In the genomic region with DNA sequence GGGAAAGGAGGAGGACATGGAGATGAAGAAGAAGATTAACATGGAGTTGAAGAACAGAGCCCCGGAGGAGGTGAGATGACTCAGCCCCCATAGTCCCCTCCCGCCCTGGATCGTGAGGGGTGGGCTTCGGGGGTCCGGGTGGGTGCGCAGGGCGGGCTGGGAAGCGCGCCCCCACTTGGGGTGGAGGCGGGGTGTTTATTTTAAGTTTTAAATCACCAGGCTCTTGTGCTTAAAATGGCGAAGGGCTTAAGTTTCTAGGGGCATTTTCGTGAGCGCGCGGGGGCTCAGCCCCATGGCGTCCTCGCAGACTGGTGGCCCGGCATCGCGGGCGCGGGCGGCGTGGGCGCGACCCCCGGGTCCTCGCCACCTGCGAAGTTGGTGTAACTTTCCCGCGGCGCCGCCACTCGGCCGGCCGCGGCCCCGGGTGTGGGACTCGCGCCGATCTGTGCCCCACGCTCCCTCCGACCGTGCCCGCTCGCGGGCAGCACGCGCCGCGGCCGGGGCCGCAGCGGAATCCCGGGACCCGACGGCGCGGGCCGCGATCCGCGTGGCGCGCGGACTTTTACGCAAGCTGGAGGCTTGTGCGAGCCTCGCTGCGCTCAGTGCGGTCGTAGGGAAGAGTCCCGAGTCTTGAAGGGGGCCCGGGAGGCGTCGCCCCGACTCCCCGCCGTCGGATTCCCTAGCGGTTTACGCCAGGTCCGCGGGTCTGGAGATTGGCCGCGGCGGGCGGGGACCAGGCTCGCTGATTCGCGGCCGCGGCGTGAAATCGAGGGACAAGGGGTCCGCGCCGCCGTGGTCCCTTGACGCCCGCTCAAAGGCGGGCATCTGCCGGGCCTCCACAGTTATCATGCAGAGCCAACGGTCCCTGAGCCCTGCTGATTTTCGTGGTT, we compare ENCODE assay signal across 8 mouse cellular contexts. TPM values are rescaled to one million over a fixed set of nuclear protein-coding genes. Genes with fewer than 3 reads are reported as not detected.
DNase-seq lines count a peak whose midpoint lies in the region; ATAC-seq and TF ChIP-seq lines count a peak whose summit lies in the region.

No protein-coding gene starts in this region.

- peak overlapping the region; percentile 97 for H3K9ac ChIP-seq in forebrain, embryonic 13.5 days
- H3K9ac ChIP-seq in hindbrain, embryonic 12.5 days: peak overlapping the region; percentile 97
- peak overlapping the region; percentile 100 for H3K9ac ChIP-seq in liver, embryonic 11.5 days (ENCODE audit: low read depth, low read length)
- peak overlapping the region; percentile 69 for H3K9ac ChIP-seq in midbrain, postnatal 0 days (replicated peaks; ENCODE audit: low read length, poor library complexity, severe bottlenecking)

- peak; percentile 18 to 24 for DNase-seq in frontal cortex, postnatal 14 days (ENCODE audit: low spot score in 2 of 2)
- peak; percentile 53 for DNase-seq in c-Kit-negative CD71-positive TER-119-positive erythroid progenitor cells, embryonic 14.5 days (ENCODE audit: low read depth, low spot score)
- peak; percentile 76 for DNase-seq in liver, embryonic 11.5 days (ENCODE audit: low spot score)
- peak; percentile 42 for DNase-seq in midbrain, postnatal 0 days (ENCODE audit: low spot score)
- peak; percentile 61 for DNase-seq in splenic B cell, adult 2 months (ENCODE audit: low read depth, low spot score)

- H3K4me3 ChIP-seq in forebrain, embryonic 13.5 days: peak overlapping the region; percentile 96
- peak overlapping the region; percentile 93 for H3K4me3 ChIP-seq in hindbrain, embryonic 12.5 days
- peak overlapping the region; percentile 99 for H3K4me3 ChIP-seq in liver, embryonic 11.5 days (ENCODE audit: low read depth, low read length)
- H3K4me3 ChIP-seq in midbrain, postnatal 0 days (ENCODE audit: low read depth, low read length): peak overlapping the region; percentile 87

- H3K27me3 ChIP-seq in forebrain, embryonic 13.5 days: no peaks in the 10 kb centered on the region
- H3K27me3 ChIP-seq in hindbrain, embryonic 12.5 days: no peaks in the 10 kb centered on the region
- no peaks in the 10 kb centered on the region for H3K27me3 ChIP-seq in liver, embryonic 11.5 days (replicated peaks; ENCODE audit: control insufficient read depth, insufficient read depth, low read length)
- H3K27me3 ChIP-seq in midbrain, postnatal 0 days (ENCODE audit: insufficient read depth, low read length): no peaks in the 10 kb centered on the region
- no peaks in the 10 kb centered on the region for H3K27me3 ChIP-seq in splenic B cell, adult 2 months (ENCODE audit: control insufficient read depth, insufficient read depth, low read length, poor library complexity, severe bottlenecking)

- H3K4me1 ChIP-seq in forebrain, embryonic 13.5 days: peaks cover 23% of the 10 kb centered on the region
- H3K4me1 ChIP-seq in hindbrain, embryonic 12.5 days: peaks cover 13% of the 10 kb centered on the region
- peaks cover 11% of the 10 kb centered on the region for H3K4me1 ChIP-seq in liver, embryonic 11.5 days (replicated peaks; ENCODE audit: control insufficient read depth, insufficient read depth, low read length)
- no peaks in the 10 kb centered on the region for H3K4me1 ChIP-seq in midbrain, postnatal 0 days (ENCODE audit: insufficient read depth, low read length)

- no peak for TF ChIP-seq CTCF in midbrain, postnatal 0 days (IDR thresholded peaks at IDR 0.05)

- no peak for ATAC-seq in frontal cortex, adult (ENCODE audit: low TSS enrichment)
- ATAC-seq in forebrain, embryonic 13.5 days: peak; percentile 57
- peak; percentile 61 for ATAC-seq in hindbrain, embryonic 12.5 days (ENCODE audit: low FRiP score)
- peak; percentile 22; the same call in 1 of the 2 replicates for ATAC-seq in liver, embryonic 11.5 days (replicated peaks; ENCODE audit: low FRiP score)
- peak; percentile 29 for ATAC-seq in midbrain, postnatal 0 days (ENCODE audit: low FRiP score)

- H3K9me3 ChIP-seq in forebrain, embryonic 13.5 days (replicated peaks): no peaks in the 10 kb centered on the region
- no peaks in the 10 kb centered on the region for H3K9me3 ChIP-seq in hindbrain, embryonic 12.5 days (replicated peaks)
- no peaks in the 10 kb centered on the region for H3K9me3 ChIP-seq in liver, embryonic 11.5 days (ENCODE audit: control insufficient read depth, low read length)
- no peaks in the 10 kb centered on the region for H3K9me3 ChIP-seq in midbrain, postnatal 0 days (ENCODE audit: low read length)

- H3K36me3 ChIP-seq in forebrain, embryonic 13.5 days (ENCODE audit: poor library complexity, severe bottlenecking): peaks cover 17% of the 10 kb centered on the region
- peaks cover 18% of the 10 kb centered on the region for H3K36me3 ChIP-seq in hindbrain, embryonic 12.5 days
- peaks cover 15% of the 10 kb centered on the region; the same call in 1 of the 2 replicates for H3K36me3 ChIP-seq in liver, embryonic 11.5 days (ENCODE audit: control insufficient read depth, insufficient read depth, low read length)
- peaks cover 5% of the 10 kb centered on the region; the same call in 1 of the 2 replicates for H3K36me3 ChIP-seq in midbrain, postnatal 0 days (ENCODE audit: insufficient read depth, low read length)
- peaks cover under 1% of the 10 kb centered on the region; the same call in 1 of the 2 replicates for H3K36me3 ChIP-seq in splenic B cell, adult 2 months (ENCODE audit: control insufficient read depth, insufficient read depth, low read length, poor library complexity, severe bottlenecking)

- under 1% methylated on average over 105 of the region's 105 CpGs for WGBS in forebrain, embryonic 13.5 days
- WGBS in hindbrain, embryonic 12.5 days: 0% methylated on average over 93 of the region's 105 CpGs
- WGBS in liver, embryonic 11.5 days: under 1% methylated on average over 87 of the region's 105 CpGs
- under 1% methylated on average over 91 of the region's 105 CpGs for WGBS in midbrain, postnatal 0 days

- peak overlapping the region; percentile 90 for H3K27ac ChIP-seq in forebrain, embryonic 13.5 days
- H3K27ac ChIP-seq in hindbrain, embryonic 12.5 days: peak overlapping the region; percentile 89
- H3K27ac ChIP-seq in liver, embryonic 11.5 days (ENCODE audit: low read depth, low read length): peak overlapping the region; percentile 95
- H3K27ac ChIP-seq in midbrain, postnatal 0 days (ENCODE audit: low read depth, low read length): peak overlapping the region; percentile 72

- H3K4me2 ChIP-seq in forebrain, embryonic 13.5 days: peak overlapping the region; percentile 74
- peak overlapping the region; percentile 70 for H3K4me2 ChIP-seq in hindbrain, embryonic 12.5 days (replicated peaks)
- peak overlapping the region; percentile 89 for H3K4me2 ChIP-seq in liver, embryonic 11.5 days
- H3K4me2 ChIP-seq in midbrain, postnatal 0 days (ENCODE audit: low read depth, low read length, poor library complexity, severe bottlenecking): peak overlapping the region; percentile 76

RNA-seq across cellular contexts. Expression of gene Anp32e, which starts 0.8 kb away (rescaled TPM):
- polyA plus RNA-seq in forebrain, embryonic 13.5 days (2015; fragmentation: Nextera tagmentation; extraction: Ambion mirVana): 322 and 341 TPM in 2 replicates
- 265 and 297 TPM in 2 replicates for polyA plus RNA-seq in hindbrain, embryonic 12.5 days (2016; fragmentation: Nextera tagmentation; extraction: Ambion mirVana)
- 110 TPM in 2 replicates for polyA plus RNA-seq in liver, embryonic 11.5 days (2014; fragmentation: Nextera tagmentation; extraction: Ambion mirVana)
- 24.7 and 27.5 TPM in 2 replicates for total RNA-seq in midbrain, postnatal 0 days (2014; rRNA removed)
- 70.9 and 86.9 TPM in 2 replicates for polyA plus RNA-seq in midbrain, postnatal 0 days (2015; fragmentation: Nextera tagmentation; extraction: Ambion mirVana)

RNA-seq across cellular contexts. Expression of gene Car14, which starts 25.3 kb away (rescaled TPM):
- polyA plus RNA-seq in forebrain, embryonic 13.5 days (2015; fragmentation: Nextera tagmentation; extraction: Ambion mirVana): 23.1 and 27.4 TPM in 2 replicates
- 12.8 and 13.8 TPM in 2 replicates for polyA plus RNA-seq in hindbrain, embryonic 12.5 days (2016; fragmentation: Nextera tagmentation; extraction: Ambion mirVana)
- 27.4 and 28.9 TPM in 2 replicates for polyA plus RNA-seq in liver, embryonic 11.5 days (2014; fragmentation: Nextera tagmentation; extraction: Ambion mirVana)
- total RNA-seq in midbrain, postnatal 0 days (2014; rRNA removed): 5.1 and 8.0 TPM in 2 replicates
- polyA plus RNA-seq in midbrain, postnatal 0 days (2015; fragmentation: Nextera tagmentation; extraction: Ambion mirVana): 6.8 and 7.5 TPM in 2 replicates

RNA-seq across cellular contexts. Expression of gene Aph1a, which starts 36.1 kb away (rescaled TPM):
- 28.3 and 34.4 TPM in 2 replicates for polyA plus RNA-seq in forebrain, embryonic 13.5 days (2015; fragmentation: Nextera tagmentation; extraction: Ambion mirVana)
- 32.4 and 36.8 TPM in 2 replicates for polyA plus RNA-seq in hindbrain, embryonic 12.5 days (2016; fragmentation: Nextera tagmentation; extraction: Ambion mirVana)
- 34.3 and 35.1 TPM in 2 replicates for polyA plus RNA-seq in liver, embryonic 11.5 days (2014; fragmentation: Nextera tagmentation; extraction: Ambion mirVana)
- 67.5 and 71.6 TPM in 2 replicates for total RNA-seq in midbrain, postnatal 0 days (2014; rRNA removed)
- polyA plus RNA-seq in midbrain, postnatal 0 days (2015; fragmentation: Nextera tagmentation; extraction: Ambion mirVana): 39.0 and 45.2 TPM in 2 replicates

RNA-seq across cellular contexts. Expression of gene BC028528, which starts 38.0 kb away (rescaled TPM):
- polyA plus RNA-seq in forebrain, embryonic 13.5 days (2015; fragmentation: Nextera tagmentation; extraction: Ambion mirVana): 11.8 and 12.4 TPM in 2 replicates
- 9.2 and 12.1 TPM in 2 replicates for polyA plus RNA-seq in hindbrain, embryonic 12.5 days (2016; fragmentation: Nextera tagmentation; extraction: Ambion mirVana)
- polyA plus RNA-seq in liver, embryonic 11.5 days (2014; fragmentation: Nextera tagmentation; extraction: Ambion mirVana): 9.5 and 13.5 TPM in 2 replicates
- 6.5 and 27.7 TPM in 2 replicates for total RNA-seq in midbrain, postnatal 0 days (2014; rRNA removed)
- 14.6 and 18.8 TPM in 2 replicates for polyA plus RNA-seq in midbrain, postnatal 0 days (2015; fragmentation: Nextera tagmentation; extraction: Ambion mirVana)

RNA-seq across cellular contexts. Expression of gene Ciart, which starts 47.8 kb away (rescaled TPM):
- polyA plus RNA-seq in forebrain, embryonic 13.5 days (2015; fragmentation: Nextera tagmentation; extraction: Ambion mirVana): 5.2 and 5.4 TPM in 2 replicates
- 4.0 and 7.7 TPM in 2 replicates for polyA plus RNA-seq in hindbrain, embryonic 12.5 days (2016; fragmentation: Nextera tagmentation; extraction: Ambion mirVana)
- 7.9 and 8.1 TPM in 2 replicates for polyA plus RNA-seq in liver, embryonic 11.5 days (2014; fragmentation: Nextera tagmentation; extraction: Ambion mirVana)
- 4.2 and 5.2 TPM in 2 replicates for total RNA-seq in midbrain, postnatal 0 days (2014; rRNA removed)
- 9.3 and 12.6 TPM in 2 replicates for polyA plus RNA-seq in midbrain, postnatal 0 days (2015; fragmentation: Nextera tagmentation; extraction: Ambion mirVana)

Comparison
In these comparisons a context has a peak if more than half of its experiments do, and no peak if none do; other contexts are left out.
1. DNase-seq: peak in every context shown above with its lines; median percentile 76 in liver, embryonic 11.5 days; 61 in splenic B cell, adult 2 months; 53 in c-Kit-negative CD71-positive TER-119-positive erythroid progenitor cells, embryonic 14.5 days; 42 in midbrain, postnatal 0 days; 21 in frontal cortex, postnatal 14 days.